Mouse (Mus musculus): Measurements from ENCODE around the gene Mrpl37. TPM values are rescaled to one million over a fixed set of nuclear protein-coding genes. Genes with fewer than 3 reads are reported as not detected.
"Not testable (repeated sequence)": the region's sequence is repeated elsewhere in the genome, so short reads cannot be mapped to it uniquely, and the experiment has no call there.

Mrpl37 gene
- total RNA-seq (2021) = 100 to 1,000 TPM in 1 of 2 experiments, 10 to 100 TPM in 1; 99.3 to 119 TPM
- long read RNA-seq, experiment 1, transcript Mrpl37-201 (7 exons, 1,498 nt) = major isoform, 66 of 84 reads
- long read RNA-seq, experiment 1, partial matches to known transcripts = 8 of 84 reads
- long read RNA-seq, experiment 1, other reads (novel, unspliced or antisense) = 9 of 84 reads
- long read RNA-seq, experiment 2, transcript Mrpl37-201 (7 exons, 1,498 nt) = major isoform, 83 of 95 reads
- long read RNA-seq, experiment 2, partial matches to known transcripts = 4 of 95 reads
- long read RNA-seq, experiment 2, other reads (novel, unspliced or antisense) = 6 of 95 reads

DNA sequence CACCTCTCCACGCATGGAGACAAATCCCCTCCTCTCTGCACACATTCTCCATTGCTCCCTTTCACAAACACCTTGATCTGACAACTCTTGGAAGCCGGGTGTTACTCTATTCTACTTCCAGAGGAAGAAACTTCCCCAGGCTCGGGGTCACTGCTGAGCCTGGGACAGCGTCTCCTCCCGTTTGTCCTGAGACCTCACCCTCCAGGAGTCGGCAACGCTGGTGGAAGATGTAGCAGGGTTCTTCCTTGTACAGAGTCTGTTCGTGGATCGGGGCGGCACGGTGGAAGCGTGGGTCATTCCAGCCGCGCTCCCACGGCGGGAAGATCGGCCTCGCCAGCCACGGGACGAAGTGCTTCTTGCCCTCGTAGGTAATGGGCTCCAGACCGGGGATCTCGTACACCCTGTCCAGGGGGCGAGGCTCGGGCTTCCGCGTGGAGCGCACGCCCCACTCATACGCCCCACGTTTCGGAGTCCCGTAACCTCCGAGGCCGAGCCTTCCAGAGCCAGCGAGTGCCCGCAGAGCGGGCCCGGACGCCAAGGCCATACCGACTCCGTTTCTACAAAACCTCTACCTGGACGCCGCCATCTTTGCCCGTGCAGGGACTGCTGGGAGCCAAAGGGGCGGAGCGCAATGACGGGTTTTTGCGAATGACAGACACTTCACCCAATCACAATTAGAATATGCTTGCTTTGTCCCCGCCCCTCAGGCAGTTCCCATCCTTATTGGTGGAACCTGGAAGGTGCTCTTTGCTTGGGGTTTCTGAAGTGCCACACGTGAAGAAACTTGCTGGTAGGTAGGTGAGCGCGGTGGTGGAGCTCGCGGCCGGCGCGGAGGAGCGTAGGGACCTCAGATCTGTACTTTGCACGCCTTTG lies at the start of gene Mrpl37, which contains the start of gene Cyb5rl:
Gene Mrpl37 (minus strand): TSS at position 617 of the 873 bp plus-strand sequence.
Gene Cyb5rl (plus strand): TSS at position 737 of the 873 bp plus-strand sequence.
- peak; percentile 96 for DNase-seq

DNA sequence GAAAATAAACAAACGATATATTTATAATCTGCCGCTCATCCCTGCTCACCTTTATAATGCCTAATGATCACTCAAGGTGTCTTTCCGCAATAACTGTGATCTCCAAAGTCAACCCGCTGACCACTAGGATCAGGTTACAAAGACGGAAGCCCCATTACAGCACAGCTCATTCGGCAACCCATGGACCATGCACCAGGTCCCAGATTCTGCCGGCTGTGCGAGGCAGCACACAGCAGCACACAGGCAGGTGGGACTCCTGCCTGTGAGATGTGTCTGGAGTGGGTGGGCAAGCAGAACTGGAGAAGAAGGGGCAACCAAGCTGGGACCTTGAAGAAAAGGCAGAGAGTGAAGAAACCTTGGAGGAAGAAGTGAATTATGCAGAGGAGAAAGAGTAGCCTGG lies 47.6 kb upstream of the Mrpl37 start:
- no peak for DNase-seq

DNA sequence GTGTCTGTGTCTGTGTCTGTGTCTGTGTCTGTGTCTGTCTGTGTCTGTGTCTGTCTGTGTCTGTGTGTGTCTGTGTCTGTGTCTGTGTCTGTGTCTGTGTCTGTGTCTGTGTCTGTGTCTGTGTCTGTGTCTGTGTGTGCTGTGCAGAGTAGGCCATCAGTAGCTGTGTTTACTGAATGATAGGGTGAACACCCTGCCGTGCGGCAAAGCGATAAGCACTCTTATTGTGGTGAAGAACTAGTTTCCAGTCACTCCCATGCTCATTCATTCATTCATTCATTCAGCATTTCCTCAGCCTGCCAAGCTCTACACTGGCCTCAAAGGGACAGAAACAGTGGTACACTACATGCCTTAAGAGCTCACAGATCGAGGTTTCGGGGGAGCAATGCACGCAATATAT lies 42.5 kb upstream of the Mrpl37 start:
- DNase-seq = not testable (repeated sequence)

DNA sequence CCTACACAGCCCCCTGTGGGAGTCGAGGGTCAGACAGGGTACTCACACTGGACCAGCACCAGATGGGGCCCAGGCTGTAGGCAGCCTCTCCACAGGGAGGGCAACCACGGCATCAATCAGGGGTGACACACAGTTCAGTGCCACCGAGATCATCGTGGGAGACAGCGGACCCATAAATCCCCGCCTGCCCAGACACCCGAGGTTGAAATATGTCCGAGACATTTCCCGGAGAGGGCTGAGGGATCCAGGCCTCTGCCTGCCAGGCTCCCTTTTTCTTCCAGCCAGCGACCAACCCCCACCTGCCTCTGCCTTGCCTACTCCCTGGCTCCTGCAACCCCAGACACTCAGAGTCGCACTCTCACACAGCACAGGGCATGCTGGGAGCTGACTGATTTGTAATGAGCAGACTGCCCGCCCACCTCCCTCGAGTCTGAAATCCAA lies 41.6 kb upstream of the Mrpl37 start:
- DNase-seq = peak; percentile 69

DNA sequence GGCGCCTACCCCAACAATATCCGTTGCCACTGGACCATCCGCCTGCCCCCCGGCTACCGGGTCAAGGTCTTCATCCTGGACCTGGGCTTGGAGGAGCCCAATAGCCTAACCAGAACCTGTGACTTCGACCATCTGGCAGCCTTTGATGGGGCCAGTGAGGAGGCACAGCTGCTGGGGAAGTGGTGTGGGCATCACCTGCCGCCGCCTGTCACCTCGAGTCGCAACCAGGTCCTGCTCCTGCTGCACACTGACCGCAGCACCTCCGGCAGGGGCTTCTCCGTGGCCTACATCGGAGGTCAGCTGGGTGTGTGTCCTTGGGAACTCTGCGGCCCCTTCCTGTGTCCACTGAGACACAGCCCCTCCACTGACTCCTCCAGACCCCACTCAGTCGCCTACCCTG lies 40.1 kb upstream of the Mrpl37 start:
- DNase-seq = no peak

DNA sequence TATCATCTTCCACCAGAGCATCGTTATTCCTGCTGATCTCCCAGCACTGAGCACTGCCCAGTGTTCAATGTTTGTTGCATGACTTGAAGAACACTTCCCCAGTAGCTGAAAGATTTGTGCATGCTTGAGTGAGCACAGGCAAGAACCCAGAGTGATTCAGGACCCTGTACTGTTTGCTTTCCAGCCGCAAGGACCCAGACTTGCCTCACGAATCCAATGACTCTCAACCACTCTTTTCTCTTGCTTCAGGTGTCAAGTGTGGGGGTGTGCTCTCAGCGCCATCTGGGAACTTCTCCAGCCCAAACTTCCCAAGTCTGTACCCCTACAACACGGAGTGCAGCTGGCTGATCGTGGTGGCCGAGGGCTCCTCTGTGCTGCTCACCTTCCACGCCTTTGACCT lies 35.6 kb upstream of the Mrpl37 start:
- DNase-seq = no peak

DNA sequence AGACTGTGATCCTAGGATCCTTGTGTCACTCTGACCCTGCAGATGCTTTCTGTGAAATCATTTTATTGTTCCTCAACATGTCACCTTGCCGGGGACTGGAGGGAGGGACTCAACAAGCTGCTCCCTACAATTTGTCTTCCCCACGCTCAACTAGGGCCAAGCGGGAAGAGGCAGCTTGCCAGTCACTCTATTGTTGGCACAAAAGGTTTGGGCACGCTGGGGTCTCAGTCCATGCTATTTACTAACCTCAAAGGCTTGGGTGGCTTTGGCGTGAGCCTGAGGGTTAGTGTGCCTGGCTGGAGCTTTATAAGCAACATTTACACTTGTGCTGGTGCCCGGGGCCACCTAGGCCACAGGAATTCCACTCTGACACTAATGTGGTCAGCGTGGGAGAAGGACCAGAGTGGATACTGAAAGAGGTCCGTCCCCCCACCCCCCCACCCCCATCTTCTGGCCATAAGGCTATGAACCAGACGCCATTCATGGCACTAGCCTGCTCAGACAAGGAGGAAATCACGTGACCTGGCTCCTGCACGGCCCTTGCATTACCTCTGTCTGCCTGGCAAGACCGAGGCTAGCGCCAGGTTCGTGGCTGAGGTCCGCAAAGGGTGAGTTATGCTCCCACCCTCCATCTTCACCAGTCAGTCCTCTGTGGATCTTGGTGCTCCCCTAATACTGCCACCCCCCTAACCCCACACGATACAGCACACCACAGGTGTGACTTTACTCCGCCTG lies 32.3 kb upstream of the Mrpl37 start:
- no peak for DNase-seq

DNA sequence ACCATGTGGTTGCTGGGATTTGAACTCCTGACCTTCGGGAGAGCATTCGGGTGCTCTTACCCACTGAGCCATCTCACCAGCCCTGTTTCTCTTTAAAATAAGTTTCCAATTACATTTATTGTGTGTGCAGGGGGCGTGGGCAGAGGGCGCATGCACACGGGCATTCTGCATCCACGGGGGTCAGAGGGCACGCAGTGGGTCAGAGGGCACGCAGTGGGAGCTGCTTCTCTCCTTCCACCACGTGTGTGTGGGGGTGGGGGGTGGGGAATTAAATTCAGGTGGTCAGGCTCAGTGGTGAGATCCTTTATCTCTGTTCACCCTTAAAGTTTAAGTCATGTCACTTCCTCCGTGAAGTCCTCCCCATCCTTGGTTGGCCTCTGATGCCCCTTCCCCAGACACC lies 31.7 kb upstream of the Mrpl37 start:
- no peak for DNase-seq

DNA sequence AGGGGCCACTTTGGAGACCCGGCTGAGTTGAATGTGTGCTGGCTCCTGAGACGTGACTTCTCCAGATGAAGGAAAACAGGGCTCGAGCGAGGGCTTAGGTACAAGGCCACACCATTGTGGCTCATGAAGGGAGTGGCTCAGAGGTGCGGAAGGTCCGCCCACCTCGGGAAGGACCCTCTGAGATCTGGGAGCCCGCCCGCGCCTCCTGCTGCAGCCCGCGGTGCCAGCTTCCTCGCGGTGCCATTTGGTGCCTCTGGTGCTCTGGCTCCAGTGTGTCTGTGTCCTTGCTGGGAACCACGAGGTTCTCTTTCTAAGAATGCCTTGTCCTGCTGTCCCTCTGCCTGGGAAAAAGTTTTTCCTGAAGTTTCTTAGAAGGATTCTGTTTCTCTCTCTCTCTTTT lies 31.2 kb upstream of the Mrpl37 start:
- DNase-seq = peak; percentile 43

DNA sequence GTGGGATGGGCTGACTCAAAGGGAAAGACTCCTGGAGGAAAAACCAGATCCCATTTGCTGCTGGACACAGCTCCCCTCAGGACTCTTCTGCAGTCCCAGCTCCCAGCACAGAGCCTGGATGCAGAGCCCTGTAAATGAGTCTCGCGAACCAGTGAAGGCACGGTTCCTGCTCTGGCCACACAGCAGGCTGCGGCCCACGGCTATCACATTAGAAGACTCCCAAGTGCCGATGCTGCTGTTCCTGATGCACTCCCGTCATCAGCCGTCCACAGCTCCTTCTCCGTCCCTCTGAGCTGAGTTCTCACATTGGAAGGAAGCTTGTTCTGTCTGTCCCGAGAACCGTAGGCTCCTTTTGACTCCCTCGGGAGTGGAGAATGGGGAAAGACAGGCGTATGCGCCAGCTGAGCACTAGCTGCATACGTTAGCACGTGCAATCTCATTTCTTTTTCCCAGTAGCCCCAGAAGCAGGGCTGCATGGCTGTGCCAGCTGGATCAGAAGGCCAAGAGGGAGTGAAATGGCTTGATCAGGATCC lies 30.2 kb upstream of the Mrpl37 start, which contains the start of gene Cdcp2:
Gene Cdcp2 (plus strand): TSS at position 51 of the 533 bp plus-strand sequence.
- DNase-seq = peak; percentile 46

DNA sequence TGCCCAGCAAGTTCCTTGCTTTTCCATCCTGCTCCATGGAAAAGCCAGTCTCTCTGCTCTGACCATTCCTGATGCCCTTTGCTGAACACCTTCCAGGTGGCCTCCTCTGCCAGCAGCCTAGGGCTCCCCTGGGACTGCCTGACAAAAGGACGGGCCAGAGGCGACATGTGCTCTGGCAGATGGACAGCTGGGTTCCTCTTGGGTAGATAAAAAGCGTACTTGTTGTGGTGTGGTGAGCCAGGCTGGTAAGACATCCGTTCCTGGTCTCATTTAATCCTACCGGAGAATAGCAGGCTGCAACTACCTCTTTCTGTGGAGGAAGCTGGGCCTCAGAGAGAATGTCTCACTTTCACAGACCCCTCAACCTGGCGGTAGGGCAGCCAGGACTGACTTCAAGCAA lies 29.4 kb upstream of the Mrpl37 start:
- no peak for DNase-seq

DNA sequence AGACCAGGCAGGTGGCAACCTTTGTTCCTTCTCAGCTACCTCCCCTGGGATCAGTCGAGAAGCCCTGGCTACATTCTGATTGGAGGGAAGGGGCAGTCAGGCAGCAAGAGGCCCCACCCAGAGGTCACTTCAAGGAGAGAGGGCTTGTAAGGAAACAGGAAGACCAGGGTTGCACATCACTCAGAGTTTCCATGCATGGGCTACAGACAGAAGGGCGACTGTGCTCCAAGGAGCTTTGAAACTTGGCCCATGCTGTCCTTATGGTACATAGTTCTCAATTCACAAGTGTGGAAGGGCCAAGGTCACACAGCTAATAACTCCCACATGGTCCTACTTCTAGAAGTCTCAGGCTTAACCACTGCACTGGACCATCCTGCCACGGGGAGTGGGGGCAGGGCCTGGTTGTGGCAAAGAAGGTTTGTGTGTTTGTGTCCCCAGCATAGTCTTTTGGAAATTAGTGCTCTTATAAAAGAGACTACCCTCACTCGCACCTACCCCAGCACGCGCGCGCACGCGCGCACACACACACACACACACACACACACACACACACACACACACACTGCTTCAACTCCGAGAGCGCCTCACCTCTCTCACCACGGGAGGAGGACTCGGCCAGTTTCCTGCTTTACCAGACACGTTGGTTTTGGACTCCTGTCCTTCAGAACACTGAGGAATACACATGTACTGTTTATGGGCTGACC lies 28.0 kb upstream of the Mrpl37 start:
- DNase-seq = no peak

DNA sequence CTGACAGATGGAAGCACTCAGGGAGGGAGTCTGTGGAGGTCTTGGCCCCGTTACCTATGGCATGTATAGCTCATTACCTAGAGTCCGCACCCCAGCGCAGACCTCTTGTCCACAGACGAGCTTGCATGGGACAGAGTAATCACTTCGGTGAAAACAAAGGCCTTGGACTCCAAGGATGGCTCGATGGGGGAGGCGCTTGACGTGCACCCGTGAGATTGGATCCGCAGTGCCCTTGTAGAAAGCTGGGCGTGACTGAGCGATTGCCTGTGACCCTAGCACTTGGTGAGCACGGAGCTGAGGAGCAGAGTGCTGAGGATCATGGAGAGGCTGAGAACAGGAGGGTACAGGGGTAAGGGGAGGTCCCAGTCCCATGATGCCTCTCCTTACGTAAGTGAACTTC lies 25.0 kb upstream of the Mrpl37 start:
- DNase-seq = peak; percentile 77

DNA sequence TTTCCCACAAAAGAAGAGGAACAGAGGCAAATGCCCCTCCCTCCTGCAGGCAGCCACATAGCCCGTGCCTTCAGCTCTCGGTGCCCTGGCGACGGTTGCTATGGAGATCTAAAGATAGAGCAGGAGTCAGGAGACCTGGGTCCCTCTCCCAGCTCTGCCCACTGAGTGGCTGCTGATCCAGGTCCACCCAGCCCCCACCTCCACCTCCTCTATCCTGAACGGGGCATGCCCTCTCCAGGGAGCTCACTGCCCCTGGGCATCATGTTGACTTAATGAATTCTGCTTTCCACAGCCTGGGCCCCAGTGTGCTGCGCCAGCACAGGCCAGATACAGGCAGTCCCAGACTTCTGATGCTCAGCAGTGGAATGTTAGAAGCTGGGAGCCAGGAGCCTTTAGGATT lies 18.2 kb upstream of the Mrpl37 start:
- DNase-seq = peak; percentile 68

DNA sequence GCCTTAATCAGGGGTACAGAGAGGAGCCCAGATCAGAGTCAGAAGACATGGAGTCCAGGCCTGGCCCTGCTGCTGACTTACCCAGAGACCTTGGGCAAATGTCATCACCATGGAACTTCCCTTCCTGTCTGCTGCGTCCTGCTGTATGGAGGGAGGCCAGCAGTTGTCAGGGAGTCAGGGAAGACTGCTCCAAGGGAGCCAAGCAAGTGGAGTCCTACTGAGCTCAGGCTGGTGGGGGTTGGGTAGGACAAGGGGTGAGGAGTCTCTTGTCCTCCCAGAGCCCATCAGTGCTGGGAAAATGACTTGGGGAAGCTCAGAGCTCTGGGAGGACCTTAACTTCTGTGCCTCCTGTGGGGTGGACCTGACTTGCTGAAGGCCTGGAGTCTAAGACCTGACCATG lies 17.7 kb upstream of the Mrpl37 start:
- peak; percentile 70 for DNase-seq

DNA sequence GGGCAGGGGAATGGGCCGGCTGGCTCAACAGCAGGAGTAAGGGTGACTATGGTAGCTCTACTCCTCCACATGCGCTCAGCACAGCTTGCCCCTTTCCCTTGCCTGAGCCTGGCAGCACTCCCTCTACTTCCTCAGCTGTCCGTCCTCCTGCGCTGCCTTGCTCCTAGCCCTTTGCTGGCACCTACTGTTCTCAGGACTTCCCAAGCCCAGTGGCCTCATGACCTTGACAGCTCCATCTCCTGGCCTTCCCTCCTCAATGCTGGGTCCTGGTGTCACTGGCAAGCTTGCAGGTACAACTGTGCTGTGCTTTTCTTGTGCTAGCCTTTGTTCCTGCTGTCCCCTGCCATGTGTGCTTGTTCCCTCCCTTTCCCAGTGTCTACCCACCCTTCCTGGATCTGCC lies 16.5 kb upstream of the Mrpl37 start:
- no peak for DNase-seq

DNA sequence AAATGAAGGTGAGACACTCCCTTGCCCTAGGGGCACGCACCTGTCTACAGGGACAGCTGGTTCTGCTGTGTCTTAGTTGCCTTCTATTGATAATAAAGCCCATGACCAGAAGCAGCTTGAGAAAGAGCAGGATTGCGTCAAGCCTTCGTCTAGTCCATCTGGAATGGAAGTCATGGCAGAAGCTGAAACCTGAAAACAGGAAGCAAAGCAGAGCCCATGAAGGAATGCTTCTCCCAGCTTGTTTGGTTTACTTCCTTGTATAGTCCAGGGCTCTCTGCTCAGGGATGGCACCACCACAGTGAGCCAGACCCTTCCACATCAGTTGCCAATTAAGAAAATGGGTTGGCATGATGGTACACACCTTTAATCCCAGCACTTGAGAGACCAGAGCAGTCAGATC lies 15.5 kb upstream of the Mrpl37 start:
- no peak for DNase-seq

DNA sequence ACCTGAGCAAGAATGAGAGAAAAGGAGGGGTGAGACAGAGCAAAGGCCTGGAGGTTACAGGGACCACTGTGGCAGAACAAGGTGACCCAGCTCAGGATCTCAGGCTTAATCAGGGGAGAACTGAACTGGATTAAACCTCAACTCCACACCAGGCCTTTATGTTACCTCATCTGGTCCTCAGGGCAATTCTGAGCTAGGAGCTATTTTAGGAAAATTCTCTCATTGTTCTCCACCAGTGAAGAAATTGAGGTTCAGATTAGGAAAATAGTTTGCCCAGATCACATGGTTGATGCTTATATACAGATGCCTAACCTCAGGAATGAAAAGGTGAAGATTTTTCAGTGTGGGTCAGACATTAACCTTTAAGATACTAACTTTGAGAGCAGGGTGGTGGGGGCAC lies 13.0 kb upstream of the Mrpl37 start:
- no peak for DNase-seq

DNA sequence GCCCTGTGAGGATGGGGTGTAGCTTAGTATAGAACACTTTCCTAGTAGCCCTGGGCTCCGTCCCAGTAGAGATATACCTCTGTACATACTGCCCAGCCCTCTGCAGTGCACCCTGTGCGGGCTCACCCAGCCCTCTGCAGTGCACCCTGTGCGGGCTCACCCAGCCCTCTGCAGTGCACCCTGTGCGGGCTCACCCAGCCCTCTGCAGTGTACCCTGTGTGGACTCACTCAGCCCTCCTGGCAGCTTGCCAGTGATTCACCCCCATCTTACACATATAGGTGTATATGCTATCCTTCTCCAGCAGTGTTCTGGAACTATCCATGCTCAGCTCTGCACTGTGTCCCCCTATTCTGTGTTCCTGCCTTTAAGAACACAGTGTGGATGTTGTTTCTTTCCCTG lies 12.2 kb upstream of the Mrpl37 start:
- no peak for DNase-seq

DNA sequence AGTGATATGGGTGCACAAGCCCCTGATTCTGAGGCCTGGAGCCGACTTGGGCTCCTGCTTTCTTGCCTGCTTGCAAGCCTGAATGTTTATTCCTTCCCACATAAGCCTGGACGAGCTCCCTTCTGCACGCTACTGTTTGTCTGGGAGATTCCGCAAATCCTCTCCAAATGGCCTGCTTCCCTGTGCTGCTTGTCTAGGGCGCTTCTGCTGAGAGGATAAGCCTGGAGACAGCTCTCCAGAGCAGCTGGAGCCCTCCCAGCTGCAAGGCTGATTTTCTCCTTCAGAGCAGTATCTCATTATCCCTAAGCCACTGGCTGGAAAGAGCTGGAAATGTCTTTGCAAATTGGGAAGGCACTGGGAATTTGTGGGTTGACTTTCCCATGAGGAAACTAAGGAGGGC lies 8.8 kb upstream of the Mrpl37 start:
- no peak for DNase-seq

DNA sequence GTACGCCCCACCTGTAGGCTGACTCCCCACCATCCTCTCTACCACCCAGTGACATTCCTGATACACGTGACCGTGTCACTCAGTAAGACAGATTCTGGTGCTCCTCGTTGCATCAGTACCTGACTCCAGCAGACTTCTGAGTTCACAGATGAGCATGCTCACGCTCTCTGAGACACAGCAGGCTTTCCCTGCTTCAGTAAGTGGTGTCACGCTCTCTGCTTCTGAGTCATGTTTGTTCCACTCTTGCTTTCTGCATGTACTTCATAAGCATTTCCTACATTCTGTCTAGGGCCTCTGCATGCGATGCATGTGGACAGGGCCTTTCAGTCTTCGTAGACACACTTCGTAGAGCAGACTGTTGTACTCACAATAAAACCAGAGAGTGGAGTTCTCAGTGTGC lies 5.7 kb upstream of the Mrpl37 start:
- DNase-seq = no peak
